Mouse (Mus musculus) bone marrow macrophage, adult 2 months (primary cell): Measurements from ENCODE around the gene Nkx6-1. TPM values are rescaled to one million over a fixed set of nuclear protein-coding genes. Genes with fewer than 3 reads are reported as not detected.

Source experiments
- H3K27ac ChIP-seq: 2 replicates; pipeline ENCODE4 v1.5.1; 2012; ENCODE audit warnings: low read depth, low read length; ENCODE audit not compliant: insufficient read depth
- H3K4me1 ChIP-seq: 2 replicates; pipeline ENCODE4 v1.6.1; 2012; ENCODE audit warnings: low read length; ENCODE audit not compliant: control insufficient read depth, insufficient read depth
- H3K4me3 ChIP-seq: 2 replicates; pipeline ENCODE4 v1.5.1; 2012; ENCODE audit warnings: mild to moderate bottlenecking, low read length, moderate library complexity; ENCODE audit not compliant: insufficient read depth
- CTCF ChIP-seq: IDR thresholded peaks from 2 replicates; pipeline ENCODE4 v1.5.1; 2012; ENCODE audit warnings: low read depth, mild to moderate bottlenecking, low read length, moderate library complexity
- POLR2A ChIP-seq: IDR thresholded peaks from 2 replicates; pipeline ENCODE4 v1.6.1; 2012; ENCODE audit warnings: mild to moderate bottlenecking, low read depth, low read length, borderline replicate concordance
- polyA plus RNA-seq: library from polyadenylated mRNA; stranded (reverse); fragments of >200 nt; gene quantifications from 2 replicates; pipeline ENCODE4 v1.2.4, GENCODE M21; 2012; ENCODE audit not compliant: missing spikeins, insufficient read depth, insufficient read length

Nkx6-1 gene
- polyA plus RNA-seq, 1 experiment, result not detected

GRCm38 (mm10) chr5:101660666-101661065, 4.1 kb downstream of the Nkx6-1 start:
- Histone ChIP-seq H3K4me3 (no peak overlapping the region), H3K27ac (no peak overlapping the region), H3K4me1 (no peaks in the 10 kb centered on the region)
- TF ChIP-seq POLR2A, result no peak
- no peak for TF ChIP-seq CTCF

DNA sequence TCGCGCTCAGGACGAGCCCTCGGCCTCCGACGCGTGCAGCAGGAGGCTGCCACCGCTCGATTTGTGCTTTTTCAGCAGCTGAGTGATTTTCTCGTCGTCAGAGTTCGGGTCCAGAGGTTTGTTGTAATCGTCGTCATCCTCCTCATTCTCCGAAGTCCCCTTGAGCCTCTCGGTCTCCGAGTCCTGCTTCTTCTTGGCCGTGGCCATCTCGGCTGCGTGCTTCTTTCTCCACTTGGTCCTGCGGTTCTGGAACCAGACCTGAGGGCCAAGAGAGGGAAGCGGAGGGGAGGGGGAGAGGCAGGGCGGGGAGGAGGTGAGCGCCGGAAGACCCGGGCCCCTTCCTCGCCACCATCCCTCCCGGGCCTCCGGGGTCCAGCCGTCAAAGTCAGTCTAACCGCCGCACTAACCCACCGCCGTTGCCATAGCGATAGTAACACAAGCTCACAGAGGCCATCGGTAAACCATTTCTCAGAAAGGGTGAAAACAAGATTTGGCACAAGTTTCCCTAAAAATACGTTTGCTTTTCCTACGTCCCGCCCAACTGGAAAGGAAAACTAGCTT, 5.3 kb downstream of the Nkx6-1 start:
- Histone ChIP-seq H3K27ac (no peak overlapping the region), H3K4me1 (no peaks in the 10 kb centered on the region), H3K4me3 (no peak overlapping the region)
- TF ChIP-seq CTCF (no peak), POLR2A (no peak)

GRCm38 (mm10) chr5:101658984-101659290, 5.9 kb downstream of the Nkx6-1 start:
- no peak for TF ChIP-seq CTCF
- no peak for TF ChIP-seq POLR2A
- Histone ChIP-seq H3K4me3 (no peak overlapping the region), H3K4me1 (no peaks in the 10 kb centered on the region), H3K27ac (no peak overlapping the region)

GRCm38 (mm10) chr5:101658188-101658983, 6.4 kb downstream of the Nkx6-1 start:
- TF ChIP-seq CTCF (no peak), POLR2A (no peak)
- Histone ChIP-seq H3K27ac (no peak overlapping the region), H3K4me3 (no peak overlapping the region), H3K4me1 (no peaks in the 10 kb centered on the region)

DNA sequence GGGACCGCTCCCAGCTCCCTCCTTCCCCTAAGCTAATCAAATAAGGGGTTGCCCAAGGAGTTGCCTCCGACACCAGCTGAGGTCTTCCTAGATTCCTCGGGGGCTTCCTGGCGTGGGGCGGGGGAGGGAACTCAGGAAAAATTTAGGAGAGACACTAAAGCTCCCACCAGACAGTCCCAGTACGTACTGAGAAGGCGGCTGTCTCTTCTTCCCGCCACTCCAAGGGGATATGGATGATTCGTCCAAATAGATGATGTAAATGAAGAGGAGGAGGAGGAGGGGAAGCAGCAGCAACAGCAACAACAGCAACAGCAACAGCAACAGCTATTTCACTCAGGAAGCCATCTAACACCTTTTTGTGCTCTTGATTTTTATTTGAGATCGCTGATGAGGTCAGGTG, 7.1 kb downstream of the Nkx6-1 start:
- no peaks in the 10 kb centered on the region for H3K4me1 ChIP-seq

GRCm38 (mm10) chr5:101656107-101656506, 8.7 kb downstream of the Nkx6-1 start:
- Histone ChIP-seq H3K4me3 (no peak overlapping the region), H3K4me1 (no peaks in the 10 kb centered on the region), H3K27ac (no peak overlapping the region)
- TF ChIP-seq POLR2A (no peak), CTCF (no peak)

More for the DNA sequence above, 7.1 kb downstream of the Nkx6-1 start:
- no peak overlapping the region for H3K27ac ChIP-seq
- TF ChIP-seq POLR2A (no peak), CTCF (no peak)
- no peak overlapping the region for H3K4me3 ChIP-seq

DNA sequence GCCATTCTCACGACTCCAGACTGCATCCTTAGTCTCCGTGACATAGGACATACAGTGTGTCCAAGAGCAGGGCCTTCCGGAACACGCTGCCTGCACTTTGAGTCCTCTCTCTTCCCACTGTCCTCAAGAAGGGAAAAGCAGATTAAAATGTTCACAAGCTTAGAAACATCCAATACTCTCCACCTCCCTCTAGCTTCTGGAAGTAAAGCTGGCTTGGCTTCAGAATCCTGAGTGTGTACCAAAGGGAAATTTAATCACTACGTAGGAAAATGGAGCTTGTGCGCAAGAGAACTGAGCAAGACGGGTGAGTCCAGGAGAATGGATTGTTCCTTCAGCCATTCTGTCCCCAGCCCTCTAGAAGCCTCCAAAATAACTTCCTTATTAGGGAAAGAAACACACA, 9.4 kb downstream of the Nkx6-1 start:
- Histone ChIP-seq H3K4me3 (no peak overlapping the region), H3K27ac (no peak overlapping the region), H3K4me1 (no peaks in the 10 kb centered on the region)
- TF ChIP-seq POLR2A (no peak), CTCF (no peak)

DNA sequence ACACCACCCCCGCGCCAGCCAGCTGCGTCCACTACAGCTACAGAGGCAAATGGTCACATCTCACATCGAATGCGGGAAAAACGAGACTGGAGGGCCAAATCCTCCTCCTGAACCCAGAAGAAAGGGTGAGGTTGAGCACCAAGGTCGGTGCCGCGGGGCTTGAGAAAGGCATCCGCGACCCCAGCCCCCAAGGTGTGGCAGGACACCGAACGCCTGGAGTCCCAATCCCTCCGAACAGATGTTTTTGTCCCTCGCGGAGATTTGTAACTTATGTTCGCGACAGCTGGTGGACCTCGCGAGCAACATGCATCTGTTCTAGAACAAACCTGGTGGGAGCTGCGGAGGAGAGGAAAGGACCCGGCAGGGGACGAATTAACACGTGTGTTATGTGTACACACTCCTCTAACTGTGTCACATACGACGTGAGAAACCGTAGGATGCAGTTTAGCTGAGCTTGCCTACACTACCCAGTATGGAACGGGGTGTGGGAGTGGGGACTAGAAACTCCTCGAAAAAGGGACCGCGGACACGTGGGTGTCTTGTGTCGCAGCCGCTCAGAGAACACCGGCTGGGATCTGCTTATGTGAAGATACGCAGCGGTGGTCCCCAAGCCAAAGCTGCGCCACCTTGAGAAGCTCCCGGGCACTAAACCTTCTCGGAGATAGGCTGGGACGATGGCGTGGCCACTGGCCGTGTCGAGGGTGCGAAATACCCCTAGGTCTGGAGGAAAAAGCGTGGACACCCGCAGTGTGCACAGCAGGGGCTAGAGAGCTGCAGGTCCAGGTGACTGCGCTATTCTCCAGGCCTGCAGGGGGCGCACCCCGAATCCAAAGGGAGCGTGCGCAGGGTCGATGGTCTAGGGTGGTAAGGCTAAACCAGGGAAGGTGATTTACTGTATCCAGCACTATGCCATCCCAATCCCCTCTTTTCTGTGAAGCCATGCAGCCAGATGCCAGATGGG, 16.8 kb downstream of the Nkx6-1 start:
- H3K4me1 ChIP-seq, result no peaks in the 10 kb centered on the region
- TF ChIP-seq CTCF (no peak; the same call in 1 of the 2 replicates), POLR2A (no peak)
- no peak overlapping the region for H3K4me3 ChIP-seq
- H3K27ac ChIP-seq, result no peak overlapping the region

- H3K27ac ChIP-seq, result no peak overlapping the region
- TF ChIP-seq CTCF (no peak), POLR2A (no peak)
These were observed 17.7 kb downstream of the Nkx6-1 start for GRCm38 (mm10) chr5:101646961-101647575.

DNA sequence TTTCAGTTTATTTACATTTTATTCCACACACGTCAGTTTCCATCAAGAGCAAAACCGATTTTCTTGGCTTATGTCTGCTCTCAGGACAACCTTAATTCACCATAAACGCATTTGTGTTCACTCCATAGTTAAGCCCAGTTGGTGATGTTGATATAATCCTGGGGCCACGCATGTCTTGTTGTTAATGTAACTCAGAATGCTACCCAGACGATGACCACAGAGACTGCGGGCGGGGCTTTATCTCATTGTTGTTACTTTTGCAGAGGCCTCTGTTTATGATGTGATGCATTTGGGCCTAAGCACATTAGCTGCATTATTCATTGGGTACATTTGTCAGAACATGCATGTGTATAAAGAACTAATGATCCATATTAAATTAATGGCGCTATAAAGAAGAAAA, 19.7 kb downstream of the Nkx6-1 start:
- TF ChIP-seq POLR2A, result no peak
- no peak for TF ChIP-seq CTCF
- Histone ChIP-seq H3K4me1 (no peaks in the 10 kb centered on the region), H3K27ac (no peak overlapping the region), H3K4me3 (no peak overlapping the region)

More at GRCm38 (mm10) chr5:101646961-101647575, 17.7 kb downstream of the Nkx6-1 start:
- Histone ChIP-seq H3K4me1 (no peaks in the 10 kb centered on the region), H3K4me3 (no peak overlapping the region)
